Mouse (Mus musculus) stomach, embryonic 16.5 days (tissue): ENCODE results near the gene Pigc. TPM values are rescaled to one million over a fixed set of nuclear protein-coding genes. Genes with fewer than 3 reads are reported as not detected.
A peak's percentile ranks its signal among the peaks of the same experiment; 100 is the strongest.

Experiments used
- ATAC-seq: fragments of 200-750 bp; cut with Nextera tagmentation; 2 replicates; pipeline ENCODE4 v1.8.0; 2017; ENCODE audit warnings: moderate number of reproducible peaks, moderate TSS enrichment; ENCODE audit not compliant: insufficient read depth, low FRiP score
- H3K27ac ChIP-seq: fragments of 300-500 bp; sonication (generic); 2 replicates; pipeline ENCODE4 v1.5.1; 2014; ENCODE audit warnings: low read length
- H3K27me3 ChIP-seq: fragments of 300-500 bp; sonication (generic); 2 replicates; pipeline ENCODE4 v1.6.1; 2014; ENCODE audit warnings: low read length, control low read depth, mixed read lengths; ENCODE audit not compliant: control insufficient read depth, insufficient read depth
- H3K36me3 ChIP-seq: fragments of 300-500 bp; sonication (generic); 2 replicates; pipeline ENCODE4 v1.6.1; 2014; ENCODE audit warnings: low read length; ENCODE audit not compliant: control insufficient read depth, insufficient read depth
- H3K4me1 ChIP-seq: fragments of 300-500 bp; sonication (generic); 2 replicates; pipeline ENCODE4 v1.6.1; 2014; ENCODE audit warnings: low read length, control low read depth, mixed read lengths; ENCODE audit not compliant: control insufficient read depth, insufficient read depth
- H3K4me2 ChIP-seq: fragments of 300-500 bp; sonication (generic); 2 replicates; pipeline ENCODE4 v1.6.1; 2014; ENCODE audit warnings: low read depth, low read length, mixed read lengths
- H3K4me3 ChIP-seq: fragments of 300-500 bp; sonication (generic); replicated peaks from 2 replicates; pipeline ENCODE4 v1.5.1; 2014; ENCODE audit warnings: mild to moderate bottlenecking, low read length
- H3K9ac ChIP-seq: fragments of 300-500 bp; sonication (generic); 2 replicates; pipeline ENCODE4 v1.6.1; 2014; ENCODE audit warnings: low read length
- H3K9me3 ChIP-seq: fragments of 300-500 bp; sonication (generic); replicated peaks from 2 replicates; pipeline ENCODE4 v1.6.1; 2016; ENCODE audit warnings: low read length, control low read depth; ENCODE audit not compliant: control insufficient read depth
- WGBS: fragments of 180-500 bp; shearing (Covaris S2); extraction: QIAGEN DNeasy Blood & Tissue Kit; methylation state at CpG from one replicate; pipeline ENCODE4 v1.1.7; 2014; 5-methylcytosine and 5-hydroxymethylcytosine counted together
- polyA plus RNA-seq: library from polyadenylated mRNA; unstranded; fragments of >200 nt; fragmentation: Nextera tagmentation; extraction: Ambion mirVana; gene quantifications from 2 replicates; pipeline ENCODE4 v1.2.1, GENCODE M21; 2015

Gene Pigc
- polyA plus RNA-seq, 1 experiment from 2014 or later = 39.7 TPM

DNA sequence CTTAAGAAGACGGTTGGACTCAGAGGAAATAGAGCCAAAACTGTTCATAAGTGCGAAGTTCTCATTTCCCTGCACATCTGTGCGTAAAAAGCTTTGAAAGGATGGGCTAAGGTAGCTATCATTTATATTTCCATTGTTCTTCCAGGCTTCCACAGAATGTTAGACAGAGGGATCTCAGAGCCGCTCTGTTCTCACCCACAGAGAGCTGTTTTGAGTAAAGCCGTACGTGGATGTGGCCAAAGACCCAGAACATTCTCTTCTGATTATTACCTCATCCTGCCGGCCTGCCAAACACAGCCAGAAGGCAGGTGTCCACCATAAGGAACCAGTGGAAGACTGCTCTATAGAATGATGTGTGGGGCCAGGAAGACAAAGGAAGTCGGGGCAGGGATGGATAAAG, 32.3 kb downstream of the Pigc start:
- 50% methylated on average over 8 of the region's 8 CpGs for WGBS

GRCm38 (mm10) chr1:162003729-162004517, 34.9 kb downstream of the Pigc start:
- Histone ChIP-seq H3K4me3 (no peak overlapping the region), H3K27ac (peak overlapping the region; percentile 92), H3K36me3 (no peaks in the 10 kb centered on the region), H3K4me2 (no peak overlapping the region), H3K27me3 (no peaks in the 10 kb centered on the region), H3K9ac (0 out of 2 replicates have a peak overlapping the region, but pooled peaks have one; percentile 51), H3K4me1 (peaks cover 26% of the 10 kb centered on the region), H3K9me3 (no peaks in the 10 kb centered on the region)
- 55% methylated on average over 14 of the region's 14 CpGs for WGBS
- no peak for ATAC-seq

More for the DNA sequence above, 32.3 kb downstream of the Pigc start:
- Histone ChIP-seq H3K4me2 (no peak overlapping the region), H3K4me3 (no peak overlapping the region), H3K4me1 (peaks cover 26% of the 10 kb centered on the region), H3K27me3 (no peaks in the 10 kb centered on the region), H3K9ac (peak overlapping the region; percentile 46; the same call in 1 of the 2 replicates), H3K27ac (peak overlapping the region; percentile 80), H3K36me3 (no peaks in the 10 kb centered on the region), H3K9me3 (no peaks in the 10 kb centered on the region)
- peak; percentile 45; the same call in 1 of the 2 replicates for ATAC-seq

- 21% methylated on average over 7 of the region's 7 CpGs for WGBS
- ATAC-seq = no peak
- H3K27ac ChIP-seq = peak overlapping the region; percentile 92
- peak overlapping the region; percentile 34; the same call in 1 of the 2 replicates for H3K4me2 ChIP-seq
- H3K4me1 ChIP-seq = peaks cover 30% of the 10 kb centered on the region
- peak overlapping the region; percentile 51; the same call in 1 of the 2 replicates for H3K9ac ChIP-seq
- H3K27me3 ChIP-seq = no peaks in the 10 kb centered on the region
- H3K9me3 ChIP-seq = no peaks in the 10 kb centered on the region
- H3K36me3 ChIP-seq = no peaks in the 10 kb centered on the region
- no peak overlapping the region for H3K4me3 ChIP-seq
These were observed 35.5 kb downstream of the Pigc start for GRCm38 (mm10) chr1:162004518-162004780.

- ATAC-seq = peak; percentile 60; the same call in 1 of the 2 replicates
- H3K4me3 ChIP-seq = peak overlapping the region; percentile 15; the same call in 1 of the 2 replicates
- WGBS = 24% methylated on average over 23 of the region's 23 CpGs
These were observed 36.1 kb downstream of the Pigc start for GRCm38 (mm10) chr1:162004821-162005770.

GRCm38 (mm10) chr1:162006109-162006508, 37.1 kb downstream of the Pigc start:
- Histone ChIP-seq H3K27ac (no peak overlapping the region), H3K4me3 (no peak overlapping the region), H3K27me3 (no peaks in the 10 kb centered on the region), H3K36me3 (no peaks in the 10 kb centered on the region), H3K9me3 (no peaks in the 10 kb centered on the region), H3K9ac (no peak overlapping the region), H3K4me1 (peaks cover 29% of the 10 kb centered on the region), H3K4me2 (no peak overlapping the region)
- ATAC-seq = no peak
- 72% methylated on average over 9 of the region's 9 CpGs for WGBS

More at GRCm38 (mm10) chr1:162004821-162005770, 36.1 kb downstream of the Pigc start:
- peak overlapping the region; percentile 92 for H3K27ac ChIP-seq
- H3K36me3 ChIP-seq = no peaks in the 10 kb centered on the region
- H3K4me1 ChIP-seq = peaks cover 30% of the 10 kb centered on the region
- no peaks in the 10 kb centered on the region for H3K27me3 ChIP-seq
- peak overlapping the region; percentile 34 for H3K4me2 ChIP-seq
- H3K9ac ChIP-seq = peak overlapping the region; percentile 51
- H3K9me3 ChIP-seq = no peaks in the 10 kb centered on the region

DNA sequence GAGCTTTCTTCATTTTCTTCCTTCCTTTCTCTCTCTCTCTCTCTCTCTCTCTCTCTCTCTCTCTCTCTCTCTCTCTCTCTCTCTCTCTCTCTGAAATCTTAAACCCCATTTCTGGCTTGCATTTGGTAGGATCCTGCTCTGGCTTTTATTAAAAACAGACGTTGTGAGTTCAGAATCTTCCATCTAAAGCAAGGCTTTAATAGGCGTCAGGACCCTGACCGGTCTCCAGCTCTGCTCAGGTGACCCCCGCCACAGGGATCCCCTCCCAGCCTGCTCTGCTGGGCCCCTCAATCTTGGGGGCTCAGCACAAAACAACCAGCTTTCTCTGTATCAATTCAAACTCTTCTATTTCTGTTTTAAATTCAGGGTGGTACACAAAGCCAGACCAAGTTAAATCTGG, 39.2 kb downstream of the Pigc start:
- Histone ChIP-seq H3K4me3 (no peak overlapping the region), H3K4me2 (0 out of 2 replicates have a peak overlapping the region, but pooled peaks have one; percentile 13), H3K36me3 (no peaks in the 10 kb centered on the region), H3K4me1 (peaks cover 20% of the 10 kb centered on the region), H3K9ac (peak overlapping the region; percentile 38; the same call in 1 of the 2 replicates), H3K9me3 (no peaks in the 10 kb centered on the region), H3K27me3 (no peaks in the 10 kb centered on the region), H3K27ac (peak overlapping the region; percentile 81)
- WGBS = 47% methylated on average over 4 of the region's 4 CpGs
- ATAC-seq = no peak

- H3K9ac ChIP-seq = peak overlapping the region; percentile 38; the same call in 1 of the 2 replicates
These were observed 39.7 kb downstream of the Pigc start for GRCm38 (mm10) chr1:162008631-162009067.

GRCm38 (mm10) chr1:162009086-162009485, 40.1 kb downstream of the Pigc start:
- H3K27ac ChIP-seq = peak overlapping the region; percentile 81

More at GRCm38 (mm10) chr1:162008631-162009067, 39.7 kb downstream of the Pigc start:
- Histone ChIP-seq H3K9me3 (no peaks in the 10 kb centered on the region), H3K4me2 (peak overlapping the region; percentile 13; the same call in 1 of the 2 replicates), H3K27me3 (no peaks in the 10 kb centered on the region), H3K4me3 (no peak overlapping the region), H3K4me1 (peaks cover 20% of the 10 kb centered on the region), H3K27ac (peak overlapping the region; percentile 81), H3K36me3 (no peaks in the 10 kb centered on the region)
- WGBS = 14% methylated on average over 8 of the region's 8 CpGs
- no peak for ATAC-seq

More at GRCm38 (mm10) chr1:162009086-162009485, 40.1 kb downstream of the Pigc start:
- Histone ChIP-seq H3K27me3 (no peaks in the 10 kb centered on the region), H3K4me1 (peaks cover 18% of the 10 kb centered on the region), H3K4me3 (no peak overlapping the region), H3K36me3 (no peaks in the 10 kb centered on the region), H3K9ac (peak overlapping the region; percentile 24; the same call in 1 of the 2 replicates), H3K4me2 (peak overlapping the region; percentile 13; the same call in 1 of the 2 replicates), H3K9me3 (no peaks in the 10 kb centered on the region)
- 60% methylated on average over 8 of the region's 8 CpGs for WGBS
- ATAC-seq = no peak
